Mouse (Mus musculus): ENCODE results near the gene Rpusd1.
A peak's percentile ranks its signal among the peaks of the same experiment; 100 is the strongest.
"Not testable (repeated sequence)": the region's sequence is repeated elsewhere in the genome, so short reads cannot be mapped to it uniquely, and the experiment has no call there.

The Rpusd1 gene

DNA sequence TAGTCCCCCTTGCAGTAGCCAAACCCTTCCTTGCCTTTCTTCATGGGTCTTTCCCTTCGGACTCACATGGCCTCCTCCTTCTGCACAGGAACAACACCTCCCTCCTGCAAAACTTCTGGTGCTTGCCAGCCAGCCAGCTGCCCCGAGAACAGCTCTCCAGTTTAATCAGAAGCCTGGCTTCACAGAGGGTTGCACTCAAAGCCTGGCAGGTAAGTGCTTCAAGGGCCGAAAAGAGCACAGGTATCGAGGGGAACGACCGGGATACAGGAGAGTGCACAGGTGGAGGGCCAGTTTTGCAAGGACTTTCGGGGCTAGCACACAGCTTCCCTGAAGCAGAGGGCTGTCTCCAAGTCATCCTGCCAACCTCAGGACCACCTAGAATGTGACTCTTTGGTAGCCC is 11.4 kb downstream of the Rpusd1 start:
- DNase-seq (ENCODE audit: low spot score), result no peak

DNA sequence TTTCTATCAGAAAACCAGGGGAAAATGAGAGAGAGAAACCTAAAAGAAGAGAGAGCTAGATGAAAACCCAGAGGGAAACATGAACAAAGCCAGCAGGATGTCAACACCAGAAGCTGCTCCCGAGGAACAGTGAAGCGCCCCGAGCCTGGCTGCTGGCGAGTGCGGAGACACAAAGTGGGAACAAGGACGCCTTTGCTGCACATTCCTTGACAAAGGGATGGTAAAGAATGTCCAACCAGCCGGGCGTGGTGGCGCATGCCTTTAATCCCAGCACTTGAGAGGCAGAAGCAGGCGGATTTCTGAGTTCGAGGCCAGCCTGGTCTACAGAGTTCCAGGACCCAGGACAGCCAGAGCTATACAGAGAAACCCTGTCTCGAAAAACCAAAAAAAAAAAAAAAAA is 14.0 kb downstream of the Rpusd1 start:
- not testable (repeated sequence) for DNase-seq (ENCODE audit: low spot score)

DNA sequence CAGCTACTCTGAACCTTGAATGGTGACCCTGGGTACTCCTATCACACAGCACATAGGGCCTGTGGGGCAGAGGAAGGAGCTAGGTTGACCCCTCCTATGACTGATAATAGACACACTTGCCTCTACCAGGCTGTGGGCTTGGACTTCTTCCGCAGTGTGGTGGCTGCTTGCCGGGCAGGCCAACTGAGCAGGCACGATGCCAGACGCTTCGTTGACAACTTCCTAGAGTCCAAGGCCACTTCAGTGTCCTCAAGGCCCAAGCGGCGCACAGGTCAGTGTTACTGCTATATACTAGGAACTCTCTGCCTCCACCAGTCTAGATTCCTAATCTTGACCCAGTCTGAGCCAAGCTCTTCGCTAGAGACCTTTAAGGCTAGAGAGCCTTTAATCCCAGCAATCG is 16.4 kb downstream of the Rpusd1 start:
- DNase-seq (ENCODE audit: low spot score), result no peak

DNA sequence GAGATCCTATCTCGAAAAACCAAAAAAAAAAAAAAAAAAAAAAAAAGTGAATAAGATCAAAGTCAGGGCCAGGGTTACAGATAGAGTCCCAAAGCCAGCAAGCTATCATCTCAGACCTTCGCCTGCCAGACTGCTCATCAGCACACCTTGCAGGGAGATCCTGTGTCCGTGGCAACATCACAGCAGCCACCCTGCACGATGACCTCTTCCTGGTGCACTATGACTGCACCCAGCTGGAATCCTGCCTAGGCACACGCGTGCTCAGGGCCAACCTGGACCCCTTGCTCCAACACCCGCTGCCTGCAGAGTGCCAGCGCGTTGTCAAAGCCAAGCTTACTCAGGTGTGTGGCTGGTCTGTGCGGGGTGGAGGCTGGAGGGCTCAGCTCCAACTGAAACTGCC is 16.8 kb downstream of the Rpusd1 start:
- DNase-seq (ENCODE audit: low spot score), result no peak

DNA sequence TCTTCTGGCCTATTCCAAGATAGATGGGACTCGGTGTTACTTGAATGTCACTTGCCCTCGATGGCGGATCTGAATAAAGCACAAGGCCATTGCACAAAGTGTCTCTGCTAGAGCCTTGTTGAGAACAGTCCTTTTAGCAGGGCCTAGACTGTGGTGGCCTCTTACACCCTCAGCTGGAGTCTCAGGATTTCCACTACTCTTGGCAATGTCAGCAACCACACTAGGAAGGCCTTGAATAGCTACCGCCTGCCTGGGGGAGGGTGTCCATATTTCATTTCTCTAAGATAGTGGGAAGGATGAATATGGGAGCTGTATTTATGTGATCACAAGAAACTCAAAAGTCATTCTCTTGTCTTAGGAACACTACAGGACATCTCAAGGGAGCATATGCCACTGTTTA is 20.8 kb downstream of the Rpusd1 start:
- DNase-seq (ENCODE audit: low spot score), result no peak

DNA sequence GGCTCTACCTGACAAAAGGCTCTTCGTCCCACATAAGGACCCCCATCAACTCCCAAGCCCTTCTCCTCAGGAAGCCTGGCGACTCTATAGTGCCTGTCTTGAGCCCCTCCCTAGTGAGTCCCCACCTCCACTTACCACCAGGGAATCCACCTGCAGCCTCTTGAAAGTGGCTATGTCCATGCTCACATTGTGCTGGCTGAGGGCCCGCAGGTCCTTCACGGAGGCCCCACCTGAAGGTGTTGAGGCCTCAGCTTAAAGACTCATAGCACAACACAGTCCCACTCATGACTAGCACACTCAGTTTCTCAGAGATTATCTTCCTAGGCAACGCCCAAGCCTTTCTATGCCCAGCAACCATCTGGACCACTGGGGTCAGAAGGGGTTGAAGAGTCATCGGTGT is 21.8 kb downstream of the Rpusd1 start:
- DNase-seq (ENCODE audit: low spot score), result no peak

DNA sequence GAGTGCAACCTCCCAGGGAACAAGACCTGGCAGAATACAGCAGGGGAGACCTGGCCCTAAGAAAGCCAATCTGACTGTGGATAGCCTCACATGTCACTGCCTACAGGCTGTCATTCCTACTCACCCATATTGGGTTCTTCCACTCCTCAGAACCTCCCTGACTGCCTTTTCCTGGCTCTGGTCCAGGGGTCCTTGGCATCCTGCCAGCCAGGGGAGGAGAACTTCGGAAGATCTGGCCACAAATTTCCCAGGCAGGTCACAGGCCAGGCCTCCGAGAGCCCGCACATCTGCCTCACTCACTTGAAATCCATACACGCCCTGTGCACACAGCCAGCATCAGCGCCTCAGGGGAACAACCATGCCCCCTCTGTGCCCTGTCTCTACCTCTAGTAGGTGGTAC is 24.0 kb downstream of the Rpusd1 start:
- no peak for DNase-seq (ENCODE audit: low spot score)

DNA sequence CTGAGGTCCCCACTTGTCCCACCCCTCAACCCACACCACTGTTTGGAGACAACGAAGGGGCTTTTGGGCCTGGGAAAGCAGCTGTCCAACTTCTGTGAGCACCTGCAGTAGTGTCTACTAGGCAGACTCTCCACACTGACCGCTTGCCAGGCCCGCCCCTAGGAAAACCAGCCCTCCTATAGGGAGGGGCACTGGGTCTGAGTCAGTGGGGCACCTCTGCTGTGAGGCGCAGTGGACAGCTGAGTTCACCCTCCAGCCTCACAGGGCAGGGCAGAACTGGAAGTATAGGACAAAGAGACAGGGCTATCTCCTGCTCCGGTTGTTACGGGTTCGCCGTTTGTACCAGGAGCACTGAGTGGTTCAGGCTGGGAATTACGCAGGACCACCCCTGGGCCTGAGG is 26.8 kb downstream of the Rpusd1 start, which contains the start of gene Msln:
TSS of gene Msln (minus strand) at position 138 of the 400 bp plus-strand sequence.
- DNase-seq (ENCODE audit: low spot score), result no peak

DNA sequence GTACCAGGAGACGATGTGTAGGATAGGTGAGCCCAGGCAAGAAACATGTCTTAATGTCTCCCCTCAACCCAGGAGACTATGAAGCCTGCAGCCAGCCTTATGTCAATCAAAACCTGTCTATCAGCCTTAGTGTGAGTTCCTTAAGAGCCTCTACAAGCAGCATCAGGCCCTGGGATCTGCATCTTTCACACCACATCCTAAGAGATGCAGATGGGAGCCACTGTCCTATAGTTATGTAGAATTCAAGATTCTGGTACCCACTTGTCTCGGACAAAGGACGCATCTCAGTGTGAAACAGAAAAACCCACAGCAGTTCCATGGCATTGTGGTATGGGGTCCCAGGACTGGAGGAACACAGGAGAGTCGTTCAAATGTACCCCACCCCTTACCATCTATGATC is 27.6 kb downstream of the Rpusd1 start:
- no peak for DNase-seq (ENCODE audit: low spot score)

DNA sequence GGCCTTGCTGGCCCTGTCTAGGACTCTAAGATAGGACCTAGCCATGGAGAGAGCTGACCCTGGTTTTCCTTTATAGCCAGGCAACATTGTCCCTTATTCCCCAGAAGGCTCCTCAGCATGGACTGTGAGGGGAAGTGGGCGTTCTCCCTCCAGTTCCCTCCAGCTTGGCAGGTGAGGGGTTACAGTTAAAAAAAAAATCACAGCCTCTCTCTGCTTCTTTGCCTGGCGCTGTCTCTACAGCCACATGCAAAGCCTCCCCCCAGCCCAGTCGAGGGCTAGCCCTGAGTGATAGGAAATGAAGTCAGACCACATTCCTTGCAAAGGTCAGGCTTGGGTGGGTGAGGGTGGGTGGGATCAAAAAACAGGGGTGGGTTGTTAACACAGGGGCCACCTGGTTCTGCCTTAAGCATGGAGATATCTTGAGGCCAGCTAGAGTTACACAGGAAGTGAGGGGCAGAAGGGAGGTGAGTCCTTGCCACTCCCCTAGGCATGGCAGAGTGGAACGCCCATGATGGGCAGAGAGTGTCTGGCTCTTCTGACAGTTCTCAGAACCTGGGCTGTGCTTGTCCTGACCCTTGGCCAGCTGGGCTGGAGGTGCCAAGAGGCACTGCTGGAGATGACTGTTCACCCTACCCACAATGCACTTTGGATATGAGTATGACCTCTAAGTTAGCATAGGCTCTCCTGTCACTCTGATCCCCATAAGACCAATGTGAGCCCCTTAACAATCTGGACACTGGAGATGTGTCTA is 28.3 kb downstream of the Rpusd1 start:
- DNase-seq (ENCODE audit: low spot score), result no peak

DNA sequence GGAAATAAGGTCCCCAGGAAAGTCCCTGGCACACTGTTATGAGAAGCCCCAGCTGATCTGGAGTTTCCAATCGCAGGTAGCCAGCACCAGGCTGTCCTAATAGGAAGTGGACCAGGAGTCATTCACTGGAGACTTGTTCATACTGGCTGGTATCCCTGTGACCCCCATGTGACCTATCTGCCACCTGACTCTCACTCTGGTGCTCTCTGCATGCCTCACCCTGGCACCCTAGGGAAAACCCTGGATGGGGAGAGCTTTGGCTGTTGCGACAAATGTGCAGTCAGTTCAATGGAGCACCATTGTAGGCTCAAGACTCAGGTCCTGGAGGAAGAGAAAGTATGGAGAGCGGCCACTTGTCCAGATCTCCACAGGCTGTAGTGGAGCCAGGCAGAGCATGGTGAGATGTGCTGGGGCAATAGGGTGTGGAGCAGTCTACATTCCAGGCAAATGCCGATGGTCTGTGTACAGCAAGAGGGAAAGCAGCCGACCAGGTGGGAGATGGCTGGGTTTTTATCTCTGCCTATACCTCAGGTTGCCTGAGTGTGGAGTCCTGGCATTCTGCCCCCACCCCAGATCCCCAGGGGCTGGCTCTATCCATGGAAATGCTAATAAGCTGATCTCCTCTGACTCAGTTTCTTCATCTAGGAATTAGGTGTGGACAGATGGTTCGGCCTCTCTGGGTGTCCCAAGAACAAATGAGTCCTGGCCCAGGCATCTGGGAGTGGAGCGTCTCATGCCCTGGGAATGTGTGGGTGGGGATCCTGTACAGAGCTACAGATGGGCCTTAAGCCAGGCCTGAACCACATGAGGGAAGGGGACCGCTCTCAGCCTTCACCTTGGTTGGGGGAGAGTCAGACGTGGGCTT is 29.1 kb downstream of the Rpusd1 start:
- DNase-seq (ENCODE audit: low spot score), result no peak

DNA sequence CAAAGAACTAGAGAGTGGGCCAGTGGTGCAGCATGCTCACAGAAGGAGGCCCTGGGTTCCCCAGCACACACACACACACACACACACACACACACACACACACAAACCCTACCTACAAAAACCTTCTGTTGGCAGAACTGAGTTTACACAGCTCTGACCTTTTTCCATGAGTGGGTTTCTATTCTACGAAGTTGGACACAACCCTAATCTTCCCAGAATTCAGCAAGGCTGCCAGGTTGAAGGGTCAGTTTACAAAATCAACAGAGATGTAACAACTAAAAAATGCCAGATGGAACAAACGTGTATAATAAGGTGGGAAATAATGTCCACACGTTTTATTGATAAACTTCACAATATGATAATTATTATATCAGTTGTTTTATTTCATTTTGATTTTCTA is 30.2 kb downstream of the Rpusd1 start:
- no peak for DNase-seq (ENCODE audit: low spot score)

DNA sequence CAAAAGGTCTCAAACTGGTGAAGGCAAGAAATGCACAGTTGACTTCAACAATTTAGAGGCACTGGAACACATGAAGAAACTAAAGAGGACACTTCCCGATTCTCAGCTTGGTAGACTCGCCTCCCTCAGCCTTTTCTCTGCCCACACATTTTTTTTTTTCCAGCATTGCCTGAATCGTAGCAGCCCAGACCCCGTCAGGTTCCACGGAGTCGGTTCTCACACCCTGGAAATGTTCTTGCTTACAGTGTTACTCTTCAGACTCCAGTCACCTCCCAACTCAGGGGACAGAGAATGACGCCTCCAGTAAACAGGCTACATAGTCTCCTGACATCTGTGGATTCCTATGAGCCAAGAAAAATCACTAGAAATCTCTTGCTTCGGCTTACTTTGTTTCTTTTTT is 32.7 kb downstream of the Rpusd1 start:
- DNase-seq (ENCODE audit: low spot score), result no peak

DNA sequence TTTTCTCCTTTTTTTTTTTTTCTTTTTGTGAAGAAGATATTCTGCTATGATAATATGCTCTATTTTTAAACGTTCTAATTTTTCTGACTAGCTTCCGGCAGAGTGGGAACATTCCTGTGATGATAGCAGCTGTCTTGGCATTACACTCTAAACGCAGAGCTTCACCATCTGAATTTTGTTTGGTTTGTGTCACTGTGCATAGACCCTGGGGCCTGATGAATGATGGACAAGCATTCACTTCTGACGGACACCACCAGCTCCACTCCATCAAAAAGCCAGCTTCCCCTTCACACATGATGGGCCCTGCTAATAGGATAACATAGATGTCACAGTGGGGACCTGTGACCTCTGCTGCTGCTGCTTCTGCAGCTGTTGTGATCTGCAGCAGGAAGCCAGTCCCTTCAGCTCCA is 34.1 kb downstream of the Rpusd1 start:
- no peak for DNase-seq (ENCODE audit: low spot score)

DNA sequence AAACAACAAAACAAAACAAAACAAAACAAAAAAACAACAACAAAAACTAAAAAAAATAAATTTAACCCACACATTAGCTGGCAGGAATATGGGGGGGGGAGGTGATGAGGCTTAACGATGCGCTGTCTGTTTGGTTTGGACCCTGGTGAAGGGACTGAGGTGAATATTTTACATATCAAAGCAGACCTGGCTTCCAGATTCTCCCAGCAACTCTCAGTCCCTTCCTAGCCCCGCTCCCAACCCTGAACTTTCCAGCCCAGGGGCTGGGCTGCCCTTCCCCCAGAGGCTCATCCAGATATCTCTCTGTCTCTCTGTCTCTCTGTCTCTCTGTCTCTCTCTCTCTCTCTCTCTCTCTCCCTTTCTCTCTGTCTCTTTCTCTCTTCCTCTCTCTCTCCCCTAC is 35.1 kb downstream of the Rpusd1 start:
- DNase-seq (ENCODE audit: low spot score), result no peak

DNA sequence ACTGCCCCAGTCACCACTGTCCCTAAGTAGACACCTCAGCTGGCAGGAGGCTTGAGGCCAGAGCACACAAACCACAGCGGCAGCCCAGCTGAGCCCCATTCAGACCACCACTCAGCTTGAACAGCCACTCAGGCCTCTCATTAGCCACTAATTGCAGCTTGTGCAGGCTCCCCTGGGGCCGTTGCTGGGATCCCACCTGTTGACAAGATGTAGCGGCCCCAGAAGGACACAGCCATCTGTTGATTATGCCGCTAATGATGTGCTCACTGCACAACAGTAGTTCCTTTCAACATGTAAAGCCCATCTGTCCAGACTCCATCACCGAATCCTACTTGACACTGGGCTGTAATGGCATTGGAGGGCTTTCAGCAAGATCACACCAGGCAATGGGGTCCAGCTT is 38.4 kb downstream of the Rpusd1 start:
- DNase-seq (ENCODE audit: low spot score), result no peak

DNA sequence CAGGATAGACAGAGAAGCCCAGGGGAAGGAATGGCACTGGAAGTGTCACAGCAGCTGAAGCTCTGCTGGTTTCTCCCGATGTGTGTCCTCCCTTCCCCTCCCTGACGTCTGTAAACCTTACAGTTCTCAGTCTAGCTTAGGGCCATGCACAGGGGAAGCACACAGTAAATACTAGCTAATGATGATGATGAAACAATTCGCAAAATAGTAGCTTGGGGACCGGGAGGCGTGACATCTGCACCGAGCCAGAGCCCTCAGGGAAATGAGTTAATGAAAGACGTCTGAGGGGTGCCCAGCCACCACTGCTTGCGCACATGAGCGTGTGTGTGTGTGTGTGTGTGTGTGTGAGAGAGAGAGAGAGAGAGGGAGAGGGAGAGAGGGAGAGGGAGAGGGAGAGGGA is 41.9 kb downstream of the Rpusd1 start:
- DNase-seq (ENCODE audit: low spot score), result no peak

DNA sequence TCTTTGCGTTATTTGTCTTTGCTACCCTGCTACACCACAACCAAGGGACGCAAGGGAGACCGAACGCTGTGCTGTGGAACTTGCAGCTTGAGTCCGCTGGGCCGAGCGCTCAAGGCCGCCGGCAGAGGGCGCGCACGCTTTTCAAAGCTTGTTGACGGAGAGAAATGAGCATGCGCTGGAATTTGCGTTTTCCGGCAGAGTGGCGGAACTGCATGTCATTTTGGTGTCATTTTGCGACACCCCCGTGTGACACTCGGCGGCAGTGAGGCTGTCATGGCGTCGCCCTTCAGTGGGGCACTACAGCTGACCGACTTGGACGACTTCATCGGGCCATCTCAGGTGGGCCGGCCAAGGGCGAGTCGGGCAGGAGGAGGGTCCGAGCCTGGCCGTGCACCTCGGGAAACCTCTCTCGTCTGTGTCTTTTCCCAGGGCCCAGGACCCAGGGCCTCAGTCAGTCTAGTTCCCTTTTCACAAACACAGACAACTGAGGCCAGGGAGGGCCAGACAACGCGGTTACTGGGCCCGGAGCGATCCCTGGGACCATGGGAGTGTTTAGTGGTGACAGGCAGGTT is 46.2 kb downstream of the Rpusd1 start, which contains the start of gene Narfl:
TSS of gene Narfl (plus strand) at position 228 of the 572 bp plus-strand sequence.
- peak; percentile 94 for DNase-seq (ENCODE audit: low spot score)

DNA sequence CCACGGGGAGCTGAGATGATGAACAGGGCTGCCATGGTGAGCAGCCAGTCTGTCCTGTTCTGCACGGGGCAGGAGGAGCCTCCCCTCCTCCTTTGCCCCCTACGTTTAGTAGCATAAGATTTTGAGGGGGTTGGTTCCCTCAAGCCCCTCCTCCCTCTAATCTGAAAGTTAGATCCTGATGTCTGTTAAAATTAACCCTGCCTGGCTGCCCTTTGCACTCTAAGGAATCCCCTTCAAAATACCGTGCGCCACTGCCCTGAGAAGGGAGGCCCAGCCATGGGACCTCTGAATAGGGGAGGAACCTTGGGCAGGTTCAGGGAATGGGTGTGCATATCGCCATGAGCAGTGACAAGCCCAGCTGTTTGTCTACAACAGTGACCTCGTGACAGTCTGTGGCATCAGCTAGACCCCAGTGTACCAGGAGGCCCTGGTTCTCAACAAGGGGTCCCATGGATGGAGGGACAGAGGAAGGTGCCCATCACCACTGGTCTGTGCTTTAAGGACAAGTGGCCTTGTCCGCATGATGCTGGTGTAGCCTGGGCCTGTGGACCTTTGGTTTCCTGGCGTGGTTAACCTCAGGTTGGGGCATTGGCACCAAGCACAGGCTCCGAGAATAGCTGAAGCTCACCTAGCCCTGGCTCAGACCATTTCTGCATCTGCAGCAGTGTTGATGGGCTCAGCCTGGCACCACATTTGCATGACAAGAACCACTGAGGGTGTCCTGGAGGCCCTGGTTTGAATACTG is 48.0 kb downstream of the Rpusd1 start:
- no peak for DNase-seq (ENCODE audit: low spot score)

DNA sequence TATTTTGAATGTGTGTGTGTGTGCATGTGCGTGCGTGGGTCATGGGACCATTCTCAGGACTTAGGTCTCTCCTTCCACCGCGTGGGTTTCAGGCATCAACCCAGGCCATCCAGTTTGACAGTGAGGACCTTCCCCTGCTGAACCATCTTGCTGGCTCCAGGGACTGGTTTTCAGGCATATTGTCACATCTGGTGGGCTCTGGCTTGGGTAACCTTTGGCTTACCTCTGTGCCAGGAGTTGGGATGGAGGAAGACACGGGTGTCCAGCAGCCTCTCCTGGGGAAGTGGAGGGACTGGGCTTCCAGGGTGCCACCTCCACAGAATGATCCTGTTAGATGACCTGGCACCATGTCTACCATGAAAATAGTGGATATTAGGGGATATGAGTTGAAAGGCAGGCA is 50.5 kb downstream of the Rpusd1 start:
- no peak for DNase-seq (ENCODE audit: low spot score)
